In the genomic region with DNA sequence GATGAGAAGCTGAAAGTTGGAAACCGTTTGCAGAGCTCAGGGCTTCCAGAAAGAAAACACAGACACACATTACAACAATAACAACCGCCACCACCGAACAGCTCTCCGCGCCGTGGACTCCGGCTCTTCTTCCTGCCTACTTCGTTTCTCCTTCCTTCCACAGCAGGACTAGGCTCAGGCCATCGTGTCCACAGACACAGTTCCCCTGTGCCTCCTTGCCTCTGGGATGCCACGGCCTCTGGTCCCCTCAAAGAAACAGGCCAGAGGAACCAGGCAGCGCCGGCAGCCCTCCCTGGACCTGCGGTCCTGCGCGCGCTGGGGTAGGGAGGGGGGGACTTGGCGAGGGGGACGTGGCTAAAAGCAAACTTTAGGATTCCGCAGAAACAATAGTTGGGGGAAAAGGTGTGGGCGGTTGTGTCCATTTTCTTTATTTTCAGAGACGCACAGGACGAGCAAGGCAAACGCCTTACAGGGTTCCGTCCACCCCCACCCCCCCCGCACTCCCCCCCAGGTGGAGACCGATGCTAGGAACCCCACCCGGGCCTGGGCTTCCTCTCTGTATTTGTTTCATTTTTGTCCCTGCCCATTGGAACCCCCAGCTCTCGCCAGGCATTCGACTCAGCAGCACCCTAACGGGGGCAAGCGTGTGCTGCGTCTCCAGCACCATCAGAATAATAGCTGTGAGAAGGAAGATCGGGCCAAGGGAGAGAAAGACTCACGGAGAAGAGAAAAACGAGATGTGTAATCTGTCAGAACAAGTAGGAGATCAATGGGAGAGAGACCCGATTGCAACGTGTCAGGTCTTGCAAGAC, we compare ENCODE assay signal across 8 mouse cellular contexts. TPM values are rescaled to one million over a fixed set of nuclear protein-coding genes. Genes with fewer than 3 reads are reported as not detected.
DNase-seq lines count a peak whose midpoint lies in the region; ATAC-seq and TF ChIP-seq lines count a peak whose summit lies in the region.

No protein-coding gene starts in this region.

- no peaks in the 10 kb centered on the region for H3K27me3 ChIP-seq in embryonic facial prominence, embryonic 10.5 days (replicated peaks; ENCODE audit: low read depth, poor library complexity, severe bottlenecking)
- no peaks in the 10 kb centered on the region for H3K27me3 ChIP-seq in heart, embryonic 10.5 days (ENCODE audit: insufficient read depth, poor library complexity, severe bottlenecking)
- H3K27me3 ChIP-seq in kidney, embryonic 16.5 days (ENCODE audit: insufficient read depth, low read length) = no peaks in the 10 kb centered on the region
- H3K27me3 ChIP-seq in lung, postnatal 0 days (replicated peaks; ENCODE audit: insufficient read depth, low read length) = no peaks in the 10 kb centered on the region

- H3K9me3 ChIP-seq in embryonic facial prominence, embryonic 10.5 days = no peaks in the 10 kb centered on the region
- no peaks in the 10 kb centered on the region for H3K9me3 ChIP-seq in heart, embryonic 10.5 days
- H3K9me3 ChIP-seq in kidney, embryonic 16.5 days (ENCODE audit: low read length) = no peaks in the 10 kb centered on the region
- H3K9me3 ChIP-seq in lung, postnatal 0 days (ENCODE audit: low read length) = no peaks in the 10 kb centered on the region

- peak; percentile 68 for DNase-seq in 416B (ENCODE audit: low read depth)
- peak; percentile 56 for DNase-seq in MN1 (ENCODE audit: low spot score)
- peak; percentile 67 for DNase-seq in embryonic facial prominence, embryonic 10.5 days (ENCODE audit: low spot score)
- DNase-seq in heart, embryonic 10.5 days (ENCODE audit: low spot score) = no peak
- peak; percentile 53 for DNase-seq in lung, postnatal 0 days (ENCODE audit: low spot score)
- peak; percentile 48 to 50 for DNase-seq in right cerebral cortex, postnatal 10 days (ENCODE audit: low spot score in 2 of 2)
- no peak for DNase-seq in urinary bladder, postnatal 25 days (ENCODE audit: low spot score)

- peak overlapping the region; percentile 89 for H3K4me3 ChIP-seq in embryonic facial prominence, embryonic 10.5 days
- H3K4me3 ChIP-seq in heart, embryonic 10.5 days = peak overlapping the region; percentile 98
- peak overlapping the region; percentile 93 for H3K4me3 ChIP-seq in kidney, embryonic 16.5 days (ENCODE audit: low read length)
- peak overlapping the region; percentile 86 for H3K4me3 ChIP-seq in lung, postnatal 0 days (ENCODE audit: low read depth, low read length)

- under 1% methylated on average over 37 of the region's 37 CpGs for WGBS in embryonic facial prominence, embryonic 10.5 days
- WGBS in heart, embryonic 10.5 days = under 1% methylated on average over 35 of the region's 37 CpGs
- WGBS in kidney, embryonic 16.5 days = under 1% methylated on average over 37 of the region's 37 CpGs
- WGBS in lung, postnatal 0 days = under 1% methylated on average over 36 of the region's 37 CpGs

- peak overlapping the region; percentile 93 for H3K27ac ChIP-seq in embryonic facial prominence, embryonic 10.5 days (replicated peaks)
- H3K27ac ChIP-seq in heart, embryonic 10.5 days = peak overlapping the region; percentile 96
- H3K27ac ChIP-seq in kidney, embryonic 16.5 days (ENCODE audit: low read length) = peak overlapping the region; percentile 97
- peak overlapping the region; percentile 99 for H3K27ac ChIP-seq in lung, postnatal 0 days (ENCODE audit: low read length)

- H3K4me1 ChIP-seq in embryonic facial prominence, embryonic 10.5 days = peaks cover 42% of the 10 kb centered on the region
- peaks cover 24% of the 10 kb centered on the region for H3K4me1 ChIP-seq in heart, embryonic 10.5 days
- peaks cover 25% of the 10 kb centered on the region for H3K4me1 ChIP-seq in kidney, embryonic 16.5 days (ENCODE audit: insufficient read depth, low read length)
- H3K4me1 ChIP-seq in lung, postnatal 0 days (ENCODE audit: insufficient read depth, low read depth, low read length) = peaks cover 11% of the 10 kb centered on the region

- TF ChIP-seq EP300 in lung, postnatal 0 days (IDR thresholded peaks at IDR 0.05) = no peak

- peak overlapping the region; percentile 88 for H3K9ac ChIP-seq in kidney, embryonic 16.5 days (replicated peaks; ENCODE audit: low read length)
- H3K9ac ChIP-seq in lung, postnatal 0 days (replicated peaks; ENCODE audit: low read depth) = peak overlapping the region; percentile 77

- no peak for TF ChIP-seq CTCF in lung, postnatal 0 days (IDR thresholded peaks at IDR 0.05)

- H3K4me2 ChIP-seq in kidney, embryonic 16.5 days (replicated peaks; ENCODE audit: low read depth, low read length) = peak overlapping the region; percentile 97
- H3K4me2 ChIP-seq in lung, postnatal 0 days (replicated peaks; ENCODE audit: low read depth, low read length) = peak overlapping the region; percentile 95

- no peaks in the 10 kb centered on the region for H3K36me3 ChIP-seq in embryonic facial prominence, embryonic 10.5 days (replicated peaks)
- H3K36me3 ChIP-seq in heart, embryonic 10.5 days = no peaks in the 10 kb centered on the region
- no peaks in the 10 kb centered on the region for H3K36me3 ChIP-seq in kidney, embryonic 16.5 days (ENCODE audit: insufficient read depth, low read length)
- H3K36me3 ChIP-seq in lung, postnatal 0 days (ENCODE audit: insufficient read depth, low read length) = no peaks in the 10 kb centered on the region

- ATAC-seq in kidney, embryonic 16.5 days (ENCODE audit: low FRiP score, low TSS enrichment) = no peak
- ATAC-seq in lung, postnatal 0 days = no peak

RNA-seq across cellular contexts. Expression of a gene that starts 1.4 kb away (rescaled TPM):
- 29.2 and 33.0 TPM in 2 replicates for polyA plus RNA-seq in embryonic facial prominence, embryonic 10.5 days (2016; fragmentation: Nextera tagmentation; extraction: Ambion mirVana)
- 27.7 and 28.7 TPM in 2 replicates for polyA plus RNA-seq in heart, embryonic 10.5 days (2016; fragmentation: Nextera tagmentation; extraction: Ambion mirVana)
- 19.2 and 32.1 TPM in 2 replicates for polyA plus RNA-seq in kidney, embryonic 16.5 days (2015; fragmentation: Nextera tagmentation; extraction: Ambion mirVana)
- 40.4 and 43.0 TPM in 2 replicates for polyA plus RNA-seq in lung, postnatal 0 days (2015; fragmentation: Nextera tagmentation; extraction: Ambion mirVana)

RNA-seq across cellular contexts. Expression of a gene that starts 59.8 kb away (rescaled TPM):
- polyA plus RNA-seq in embryonic facial prominence, embryonic 10.5 days (2016; fragmentation: Nextera tagmentation; extraction: Ambion mirVana) = 2.0 and 3.6 TPM in 2 replicates
- polyA plus RNA-seq in heart, embryonic 10.5 days (2016; fragmentation: Nextera tagmentation; extraction: Ambion mirVana) = not detected in 2 replicates
- not detected in 2 replicates for polyA plus RNA-seq in kidney, embryonic 16.5 days (2015; fragmentation: Nextera tagmentation; extraction: Ambion mirVana)
- polyA plus RNA-seq in lung, postnatal 0 days (2015; fragmentation: Nextera tagmentation; extraction: Ambion mirVana) = 2.2 TPM in 1 of 2 replicates, not detected in the other

Comparison
In these comparisons a context has a peak if more than half of its experiments do, and no peak if none do; other contexts are left out.
1. DNase-seq: peak in 416B (single experiment), MN1 (single experiment), embryonic facial prominence, embryonic 10.5 days (single experiment), lung, postnatal 0 days (single experiment) and right cerebral cortex, postnatal 10 days (2 of 2); none in heart, embryonic 10.5 days (single experiment) and urinary bladder, postnatal 25 days (single experiment).
2. Peak in every context shown above with its lines, with median percentiles within 50 percentile points of each other: H3K27ac ChIP-seq and H3K4me3 ChIP-seq.